Mouse (Mus musculus) T-helper 2 cell (primary cell): ENCODE measurements around the gene Tmem158.

Source experiments
- in situ Hi-C: fragments of 300-600 bp; cut with MboI, MseI; formaldehyde crosslinking; loops from one replicate; pipeline ENCODE4 v1.15.1; 2025; ENCODE audit warnings: high pct_unique_total_duplicates

The Tmem158 gene

GRCm38 (mm10) chr9:123247992-123248391 lies 12.6 kb downstream of the Tmem158 start:
- in situ Hi-C loops: no loop called here

GRCm38 (mm10) chr9:123245146-123245545 lies 15.4 kb downstream of the Tmem158 start:
- in situ Hi-C loops: no loop called here

GRCm38 (mm10) chr9:123243988-123244387 lies 16.6 kb downstream of the Tmem158 start:
- in situ Hi-C loops: no loop called here

- in situ Hi-C loops: no loop called here
Observed at GRCm38 (mm10) chr9:123241191-123241590, 19.4 kb downstream of the Tmem158 start.

GRCm38 (mm10) chr9:123240751-123241150 lies 19.8 kb downstream of the Tmem158 start:
- in situ Hi-C loops: no loop called here

GRCm38 (mm10) chr9:123240271-123240670 lies 20.3 kb downstream of the Tmem158 start:
- in situ Hi-C loops: no loop called here

GRCm38 (mm10) chr9:123239651-123240050 lies 20.9 kb downstream of the Tmem158 start:
- in situ Hi-C loops: no loop called here

- in situ Hi-C loops: no loop called here
Observed at GRCm38 (mm10) chr9:123238256-123239045, 22.1 kb downstream of the Tmem158 start.

GRCm38 (mm10) chr9:123237739-123238138 lies 22.8 kb downstream of the Tmem158 start:
- in situ Hi-C loops: no loop called here

- in situ Hi-C loops: no loop called here
Observed at GRCm38 (mm10) chr9:123235621-123236020, 24.9 kb downstream of the Tmem158 start.

GRCm38 (mm10) chr9:123229826-123230225 lies 30.7 kb downstream of the Tmem158 start:
- in situ Hi-C loops: no loop called here

GRCm38 (mm10) chr9:123228671-123229070 lies 31.9 kb downstream of the Tmem158 start:
- in situ Hi-C loops: no loop called here

GRCm38 (mm10) chr9:123227106-123227750 lies 33.3 kb downstream of the Tmem158 start:
- in situ Hi-C loops: no loop called here

GRCm38 (mm10) chr9:123224863-123225431 lies 35.6 kb downstream of the Tmem158 start:
- in situ Hi-C loops: no loop called here

GRCm38 (mm10) chr9:123219826-123220225 lies 40.7 kb downstream of the Tmem158 start:
- in situ Hi-C loops: no loop called here

- in situ Hi-C loops: no loop called here
Observed at GRCm38 (mm10) chr9:123215621-123216440, 44.7 kb downstream of the Tmem158 start, which contains the start of gene Cdcp1. Gene Cdcp1, minus strand, starts transcription at chr9:123216038.

GRCm38 (mm10) chr9:123213371-123213770 lies 47.2 kb downstream of the Tmem158 start:
- in situ Hi-C loops: no loop called here
